Mouse (Mus musculus) testis, postnatal 14 days (tissue): Measurements from ENCODE around the gene Hist1h2ak.
"Not testable (repeated sequence)": the region's sequence is repeated elsewhere in the genome, so short reads cannot be mapped to it uniquely, and the experiment has no call there.

Source experiments
- DNase-seq: peaks from one replicate; pipeline ENCODE4 v3.0.0; 2021; ENCODE audit warnings: low spot score

Hist1h2ak gene

DNA sequence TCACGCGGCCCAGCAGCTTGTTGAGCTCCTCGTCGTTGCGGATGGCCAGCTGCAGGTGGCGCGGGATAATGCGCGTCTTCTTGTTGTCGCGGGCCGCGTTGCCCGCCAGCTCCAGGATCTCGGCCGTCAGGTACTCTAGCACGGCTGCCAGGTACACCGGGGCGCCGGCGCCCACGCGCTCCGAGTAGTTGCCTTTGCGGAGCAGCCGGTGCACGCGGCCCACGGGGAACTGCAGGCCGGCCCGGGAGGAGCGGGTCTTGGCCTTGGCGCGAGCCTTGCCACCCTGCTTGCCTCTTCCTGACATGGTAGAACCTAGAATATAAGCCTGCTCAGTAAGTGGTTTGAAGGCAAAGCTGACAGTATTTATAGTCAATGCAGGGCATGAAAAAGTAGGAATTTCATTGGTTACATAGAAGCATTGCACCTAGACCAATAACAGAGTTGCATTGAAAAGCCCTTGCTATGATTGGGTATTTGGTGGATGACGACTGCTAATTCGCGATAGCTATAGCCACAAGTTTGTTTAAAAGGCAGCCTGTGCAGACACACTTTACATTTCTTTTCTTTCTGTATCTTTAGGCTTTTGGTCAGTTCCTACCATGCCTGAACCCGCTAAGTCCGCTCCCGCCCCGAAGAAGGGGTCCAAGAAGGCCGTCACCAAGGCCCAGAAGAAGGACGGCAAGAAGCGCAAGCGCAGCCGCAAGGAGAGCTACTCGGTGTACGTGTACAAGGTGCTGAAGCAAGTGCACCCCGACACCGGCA lies at the start of gene Hist1h2ak, which contains the start of gene Hist1h2bn:
Hist1h2ak (minus strand) TSS at position 304 of the 762 bp plus-strand sequence.
Hist1h2bn (plus strand) TSS at position 600 of the 762 bp plus-strand sequence.
- peak; percentile 85 for DNase-seq

DNA sequence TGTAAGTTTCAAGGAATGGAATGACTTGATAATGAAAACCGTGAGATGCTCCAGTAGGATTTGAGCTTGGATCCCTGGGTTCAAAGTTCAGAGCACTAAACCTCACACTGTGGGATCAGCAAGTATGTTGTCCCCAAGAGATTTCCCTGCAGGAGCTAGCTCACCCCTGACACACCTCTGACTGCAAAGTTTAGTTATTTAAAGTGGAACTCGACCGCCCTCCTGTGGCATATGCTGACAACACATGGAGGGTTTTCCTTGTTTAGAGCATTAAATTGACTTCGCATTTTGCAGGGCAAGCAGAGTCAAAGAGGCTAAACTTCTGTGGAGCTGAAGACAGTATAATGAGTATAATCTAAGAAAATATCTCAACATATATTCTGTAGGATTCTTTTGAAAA lies 49.4 kb upstream of the Hist1h2ak start:
- not testable (repeated sequence) for DNase-seq

DNA sequence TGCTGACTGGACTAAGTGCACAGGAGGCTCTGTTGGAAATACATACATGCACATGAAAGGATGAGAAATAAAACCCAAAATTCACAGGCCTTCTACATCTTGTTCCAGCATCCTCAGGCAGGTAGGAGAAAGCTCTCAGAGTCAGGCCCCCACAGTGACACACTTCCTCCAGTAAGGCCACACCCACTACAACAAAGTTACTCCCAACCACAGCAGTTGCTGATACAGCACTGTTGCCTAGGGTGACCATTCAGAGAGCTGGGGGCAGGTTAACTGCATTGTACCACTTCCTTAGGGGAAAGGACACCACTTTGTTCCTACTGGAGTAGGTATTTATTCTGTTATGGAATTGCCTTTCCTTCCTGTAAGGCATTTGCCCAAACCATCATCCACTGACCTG lies 43.5 kb upstream of the Hist1h2ak start:
- DNase-seq = not testable (repeated sequence)

DNA sequence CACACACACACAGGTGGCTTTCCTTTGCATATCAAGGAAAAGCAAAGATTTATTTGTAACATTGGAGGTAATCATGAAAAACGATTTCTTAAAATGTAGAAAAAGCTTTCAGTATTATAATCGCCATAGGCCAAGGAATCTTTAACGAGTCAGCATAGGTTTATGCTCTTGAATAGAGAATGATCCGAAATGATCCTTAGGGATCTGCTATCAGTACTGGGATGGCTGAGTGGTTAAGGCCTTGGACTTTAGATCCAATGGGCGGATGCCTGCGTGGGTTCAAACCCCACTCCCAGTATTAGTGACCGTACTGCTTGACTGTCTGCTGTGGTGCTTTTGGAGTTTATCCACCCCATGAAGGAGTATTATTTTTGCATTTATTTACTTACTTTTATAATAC lies 42.0 kb upstream of the Hist1h2ak start:
- DNase-seq = no peak

DNA sequence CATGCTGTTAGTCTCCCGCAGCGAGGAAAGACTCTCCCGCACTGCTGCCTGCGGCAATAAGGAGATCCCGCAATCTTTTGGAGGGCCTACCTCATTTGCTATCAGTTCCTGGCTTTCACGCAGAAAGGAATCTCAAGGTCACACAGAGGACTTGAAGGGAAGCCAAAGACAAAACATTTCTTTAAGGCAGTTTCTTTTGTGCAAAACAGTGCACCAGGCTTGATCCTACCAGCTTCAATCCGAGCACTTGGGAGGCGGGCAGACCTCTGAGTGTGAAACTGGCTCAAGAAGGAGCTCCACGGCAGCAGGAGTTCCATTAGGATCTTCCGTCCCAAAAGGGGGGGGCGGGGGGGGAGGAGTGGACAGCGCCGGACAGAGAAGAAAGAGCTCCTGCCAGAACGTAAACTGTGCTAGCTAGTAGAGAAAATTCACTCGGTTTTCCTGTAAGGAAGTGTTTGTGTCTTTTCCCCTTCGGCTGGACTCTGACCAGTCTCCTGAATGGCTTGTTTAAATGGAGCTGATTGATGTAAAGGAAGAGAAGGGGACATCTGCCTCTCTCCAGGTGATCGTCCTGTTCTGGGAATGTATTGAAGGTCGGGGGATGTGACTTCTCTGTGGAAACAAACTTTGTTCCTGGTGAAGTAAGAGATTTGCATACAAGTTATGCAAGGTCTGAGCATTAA lies 37.1 kb upstream of the Hist1h2ak start:
- DNase-seq = no peak

DNA sequence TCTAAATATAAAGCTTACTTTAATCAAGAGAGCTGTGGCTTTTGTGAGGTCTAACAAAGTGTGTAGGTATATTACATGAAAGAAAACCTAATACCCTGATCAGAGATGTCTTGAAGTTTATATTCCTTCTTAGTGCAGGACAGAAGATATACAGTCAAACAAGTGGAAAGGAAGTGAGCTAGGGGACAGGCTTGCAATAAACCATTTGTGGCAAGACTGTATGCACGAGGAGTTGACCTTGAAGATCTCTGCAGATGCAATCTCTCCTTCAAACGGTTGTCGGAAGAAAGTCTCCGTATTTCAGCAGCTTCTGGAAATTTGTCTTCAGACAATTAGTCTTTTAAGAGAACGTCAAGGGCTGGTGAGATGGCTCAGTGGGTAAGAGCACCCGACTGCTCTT lies 36.3 kb upstream of the Hist1h2ak start:
- no peak for DNase-seq

DNA sequence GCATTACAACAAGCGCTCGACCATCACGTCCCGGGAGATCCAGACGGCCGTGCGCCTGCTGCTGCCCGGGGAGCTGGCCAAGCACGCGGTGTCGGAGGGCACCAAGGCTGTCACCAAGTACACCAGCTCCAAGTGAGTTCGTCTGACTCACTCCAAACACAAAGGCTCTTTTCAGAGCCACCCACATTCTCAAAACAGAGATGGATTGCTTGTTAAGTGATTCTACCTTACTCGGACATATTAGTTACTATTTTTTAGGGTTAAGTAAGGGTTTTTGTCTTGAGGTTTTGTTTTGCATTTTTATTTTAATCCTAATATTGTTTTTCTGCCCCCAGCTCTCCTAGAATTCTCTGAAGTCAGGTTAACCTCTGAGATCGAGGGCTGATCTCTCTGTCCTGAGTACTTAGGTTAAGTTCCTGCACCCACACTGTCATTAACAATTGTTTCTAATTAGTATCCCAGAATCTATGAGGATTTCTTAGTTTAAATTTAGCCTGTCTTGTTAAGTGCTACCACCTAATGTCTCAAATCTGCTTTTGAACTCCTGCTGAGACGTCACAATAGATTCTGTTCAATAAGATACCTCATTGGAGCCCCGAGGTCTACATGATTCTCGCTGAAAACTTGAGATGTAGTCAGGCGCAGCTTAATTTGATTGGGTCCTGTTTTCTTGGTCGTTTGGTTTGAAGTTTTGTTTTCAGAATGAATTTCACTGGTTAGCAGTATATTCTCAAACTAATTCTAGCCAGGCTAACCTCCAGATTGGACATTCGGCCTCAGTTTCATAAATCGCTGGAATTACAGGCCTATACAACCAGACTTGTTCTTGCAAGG lies 34.4 kb upstream of the Hist1h2ak start:
- peak; percentile 38 for DNase-seq

DNA sequence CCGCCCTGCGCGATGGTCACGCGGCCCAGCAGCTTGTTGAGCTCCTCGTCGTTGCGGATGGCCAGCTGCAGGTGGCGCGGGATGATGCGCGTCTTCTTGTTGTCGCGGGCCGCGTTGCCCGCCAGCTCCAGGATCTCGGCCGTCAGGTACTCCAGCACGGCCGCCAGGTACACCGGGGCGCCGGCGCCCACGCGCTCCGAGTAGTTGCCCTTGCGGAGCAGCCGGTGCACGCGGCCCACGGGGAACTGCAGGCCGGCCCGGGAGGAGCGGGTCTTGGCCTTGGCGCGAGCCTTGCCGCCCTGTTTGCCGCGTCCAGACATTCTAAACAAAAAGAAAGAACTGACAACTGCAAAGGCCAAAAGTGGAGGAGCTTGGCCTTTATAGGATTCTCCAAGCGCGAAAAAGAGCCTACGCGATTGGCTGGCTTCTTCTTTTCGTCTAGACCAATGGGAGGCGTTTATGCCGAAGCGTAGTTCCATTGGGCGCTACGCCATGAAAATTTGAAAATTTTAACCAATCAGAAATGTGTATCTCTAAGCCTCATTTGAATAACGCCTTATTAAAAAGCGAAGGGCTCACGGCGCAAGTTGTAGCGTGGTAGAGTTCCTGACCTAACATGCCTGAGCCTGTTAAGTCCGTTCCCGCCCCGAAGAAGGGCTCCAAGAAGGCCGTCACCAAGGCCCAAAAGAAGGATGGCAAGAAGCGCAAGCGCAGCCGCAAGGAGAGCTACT lies 33.4 kb upstream of the Hist1h2ak start, which contains the start of the genes Hist1h2an and Hist1h2bp:
Hist1h2an (minus strand) TSS at position 320 of the 731 bp plus-strand sequence.
Hist1h2bp (plus strand) TSS at position 563 of the 731 bp plus-strand sequence.
- peak; percentile 95 for DNase-seq

DNA sequence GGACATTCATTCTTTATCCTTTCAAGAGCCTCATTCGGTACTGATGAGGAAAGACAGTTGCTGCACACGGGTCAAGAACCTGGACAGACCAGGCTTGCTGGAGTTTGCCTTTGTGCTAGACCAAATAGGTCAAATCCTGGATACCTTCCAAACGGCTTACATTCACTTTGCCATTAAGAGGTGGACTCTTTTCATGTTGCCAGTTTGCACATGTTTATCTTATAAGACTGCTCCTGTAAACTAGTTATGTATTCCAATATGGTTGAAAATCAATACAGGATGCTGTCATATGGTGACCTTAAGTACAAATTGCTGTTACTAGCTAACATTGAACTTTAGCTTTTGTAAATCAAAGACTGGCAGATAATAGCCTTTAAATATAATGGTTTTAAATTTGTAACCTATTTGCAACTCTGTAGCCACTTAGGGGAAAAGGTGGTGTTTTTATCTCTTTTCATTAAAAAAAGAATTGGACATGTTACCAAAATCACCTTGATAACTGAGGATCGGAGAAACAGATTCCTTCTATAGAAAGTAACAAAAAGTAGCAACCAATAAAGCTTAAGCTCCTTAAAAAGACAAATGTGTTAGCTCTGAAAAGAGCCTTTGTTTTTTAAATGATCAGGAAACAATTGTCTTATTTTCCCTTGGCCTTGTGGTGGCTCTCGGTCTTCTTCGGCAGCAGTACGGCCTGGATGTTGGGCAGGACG lies 32.7 kb upstream of the Hist1h2ak start:
- peak; percentile 48 for DNase-seq

DNA sequence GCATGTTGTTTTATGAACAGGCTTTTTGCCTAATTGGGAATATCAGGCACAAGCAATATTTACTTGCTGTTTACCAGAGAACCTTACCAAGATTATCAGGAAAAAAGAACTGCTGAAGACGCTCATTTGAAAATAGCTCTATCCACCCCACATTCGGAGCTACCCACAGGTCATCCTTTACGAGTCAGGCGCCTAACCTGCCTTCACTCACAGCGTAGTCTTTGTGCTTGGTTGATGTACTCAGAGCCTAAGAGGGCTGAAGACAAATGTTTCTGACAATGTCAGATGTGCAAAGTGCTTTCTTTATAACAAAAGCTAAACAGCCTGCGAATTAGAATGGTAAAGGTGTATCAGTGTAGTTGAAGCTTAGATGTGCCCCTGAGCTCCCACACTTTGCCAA lies 30.7 kb upstream of the Hist1h2ak start:
- no peak for DNase-seq

DNA sequence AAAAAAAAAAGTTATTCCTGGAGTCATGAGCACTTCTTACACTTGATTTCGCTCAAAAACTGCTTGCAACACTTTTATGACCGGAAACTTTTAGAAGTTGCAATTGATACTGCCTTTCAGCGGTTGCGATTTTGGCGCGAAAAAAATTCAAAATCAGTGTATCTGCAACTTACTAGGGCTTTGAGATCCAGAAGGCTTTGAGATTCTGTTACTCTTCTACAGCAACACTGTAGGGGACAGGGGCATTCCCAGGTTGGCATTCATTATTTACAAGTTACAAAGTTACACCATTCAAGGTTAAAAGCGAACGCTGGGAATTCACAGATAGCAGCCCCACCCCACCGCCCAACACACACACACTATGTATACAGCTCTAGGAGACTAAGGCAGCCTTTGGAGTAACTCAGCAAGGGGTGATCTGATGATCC lies 30.1 kb upstream of the Hist1h2ak start:
- DNase-seq = peak; percentile 62

DNA sequence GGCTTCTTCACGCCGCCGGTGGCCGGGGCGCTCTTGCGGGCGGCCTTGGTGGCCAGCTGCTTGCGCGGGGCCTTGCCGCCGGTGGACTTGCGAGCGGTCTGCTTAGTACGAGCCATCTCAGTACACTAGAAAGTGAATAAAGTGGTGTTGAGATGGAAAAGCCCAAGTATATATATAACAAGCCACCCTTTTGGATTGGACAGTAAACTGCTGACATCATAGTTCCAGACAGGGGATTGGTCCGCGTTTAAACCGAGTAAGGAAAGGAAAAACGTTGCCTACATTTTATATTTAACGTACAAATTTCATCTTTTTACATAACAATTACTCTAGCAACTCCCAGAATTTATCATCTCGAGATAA lies 29.6 kb upstream of the Hist1h2ak start, which contains the start of gene Hist1h3i:
Hist1h3i (minus strand) TSS at position 116 of the 363 bp plus-strand sequence.
- DNase-seq = peak; percentile 62

DNA sequence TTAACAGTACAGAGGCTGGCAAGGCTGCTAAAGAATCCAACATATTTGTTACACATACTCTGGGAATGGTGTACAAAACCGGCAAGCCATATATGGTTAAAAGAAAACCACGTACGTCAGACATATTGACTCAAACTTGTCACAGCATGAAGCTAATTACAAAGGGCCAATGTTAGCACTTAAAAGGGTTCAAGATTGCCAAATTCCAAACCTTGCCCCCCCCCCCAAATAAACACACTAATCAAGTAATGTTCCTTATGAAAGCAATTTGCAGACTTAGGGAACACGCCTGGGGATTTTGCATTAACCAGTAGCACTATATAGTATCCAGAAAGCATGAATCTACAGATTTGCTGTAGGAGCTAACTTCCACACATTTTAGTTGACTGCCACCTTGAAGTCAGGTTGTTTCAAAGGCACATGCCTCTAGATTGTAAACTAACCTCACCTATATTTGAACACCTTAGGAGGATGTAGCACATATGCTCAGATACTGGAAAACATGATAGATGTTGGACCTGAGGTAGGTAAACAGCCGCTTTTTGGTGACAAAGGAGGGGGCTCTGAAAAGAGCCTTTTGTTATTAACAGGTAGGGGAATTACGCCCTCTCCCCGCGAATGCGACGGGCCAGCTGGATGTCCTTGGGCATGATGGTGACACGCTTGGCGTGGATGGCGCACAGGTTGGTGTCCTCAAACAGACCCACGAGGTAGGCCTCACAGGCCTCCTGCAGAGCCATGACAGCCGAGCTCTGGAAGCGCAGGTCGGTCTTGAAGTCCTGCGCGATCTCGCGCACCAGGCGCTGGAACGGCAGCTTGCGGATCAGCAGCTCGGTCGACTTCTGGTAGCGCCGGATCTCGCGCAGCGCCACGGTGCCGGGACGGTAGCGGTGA lies 29.0 kb upstream of the Hist1h2ak start:
- peak; percentile 34 for DNase-seq

DNA sequence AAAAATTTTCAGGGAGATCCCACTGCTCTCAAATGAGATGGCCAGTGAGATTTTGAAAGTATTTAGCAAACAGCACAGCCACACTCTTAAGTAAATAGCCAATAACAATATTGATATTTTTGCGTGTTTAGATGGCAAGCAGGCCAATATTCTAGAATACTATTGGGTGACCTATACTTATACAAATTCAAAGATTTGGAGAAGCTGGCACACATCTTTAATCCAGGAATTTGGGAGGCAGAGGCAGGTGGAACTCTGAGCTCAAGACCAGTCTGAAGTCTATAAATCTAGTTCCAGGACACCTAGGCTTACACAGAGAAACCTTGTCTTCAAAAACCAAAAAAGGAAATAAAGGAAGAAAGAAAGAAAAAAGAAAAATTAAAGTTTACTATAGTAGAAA lies 28.0 kb upstream of the Hist1h2ak start:
- no peak for DNase-seq

DNA sequence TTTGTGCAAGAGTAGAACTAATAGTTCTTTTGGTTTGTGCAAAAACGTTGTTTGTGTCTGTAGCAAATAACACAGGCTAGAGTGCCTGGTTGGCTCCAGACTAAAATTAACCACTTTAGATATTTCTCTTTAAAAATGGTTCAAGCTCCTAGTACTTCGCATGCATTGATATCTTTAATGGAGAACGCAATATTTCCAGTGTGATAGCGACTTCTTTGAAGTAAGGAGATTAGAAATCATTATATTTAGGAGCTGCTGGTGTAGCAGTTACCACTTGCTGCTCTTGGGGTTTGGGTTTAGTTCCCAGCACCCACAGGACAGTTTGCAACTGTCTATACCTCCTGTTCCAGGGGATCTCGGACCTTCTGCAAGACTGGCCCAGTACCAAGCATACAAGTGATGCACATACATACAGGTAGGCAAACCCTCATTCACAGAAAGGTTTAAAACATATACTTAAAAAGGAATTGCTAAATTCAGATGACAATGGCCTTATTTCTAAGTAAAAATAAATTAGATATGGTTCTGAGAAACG lies 27.5 kb upstream of the Hist1h2ak start:
- no peak for DNase-seq

DNA sequence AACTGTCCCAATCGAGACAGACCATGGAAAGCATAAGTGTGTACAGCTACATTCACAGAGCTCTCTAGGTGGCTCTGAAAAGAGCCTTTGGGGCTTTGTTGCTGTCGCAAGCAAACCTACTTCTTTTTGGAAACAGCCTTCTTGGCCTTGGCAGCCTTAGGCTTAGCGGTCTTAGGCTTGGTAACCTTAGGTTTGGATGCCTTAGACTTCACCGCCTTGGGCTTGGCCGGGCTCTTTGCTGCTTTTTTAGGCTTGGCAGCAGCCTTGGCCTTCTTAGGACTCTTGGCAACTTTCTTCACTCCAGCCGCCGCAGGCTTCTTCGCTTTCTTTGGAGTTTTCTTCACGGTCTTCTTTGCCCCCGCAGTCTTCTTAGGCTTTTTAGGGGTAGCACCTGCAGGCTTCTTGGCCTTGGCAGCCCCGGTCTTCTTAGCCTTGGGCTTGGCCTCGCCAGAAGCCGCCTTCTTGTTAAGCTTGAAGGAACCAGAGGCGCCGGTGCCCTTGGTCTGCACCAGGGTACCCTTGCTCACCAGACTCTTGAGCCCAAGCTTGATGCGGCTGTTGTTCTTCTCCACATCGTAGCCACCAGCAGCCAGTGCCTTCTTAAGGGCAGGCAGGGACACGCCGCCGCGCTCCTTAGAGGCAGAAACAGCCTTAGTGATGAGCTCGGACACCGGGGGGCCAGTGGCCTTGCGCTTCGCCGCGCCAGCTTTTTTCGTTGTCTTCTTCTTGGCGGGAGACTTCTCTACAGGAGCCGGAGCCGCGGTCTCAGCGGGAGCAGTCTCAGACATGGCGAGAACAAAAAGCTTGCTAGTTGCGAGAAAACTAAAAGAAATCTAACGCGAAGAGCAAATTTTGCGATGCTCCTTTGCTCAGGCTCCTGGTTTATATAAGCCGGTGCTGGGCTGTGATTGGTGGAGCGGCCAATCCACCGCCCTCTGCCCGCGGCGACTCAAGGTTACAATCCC lies 26.4 kb upstream of the Hist1h2ak start, which contains the start of gene Hist1h1b:
Hist1h1b (minus strand) TSS at position 859 of the 965 bp plus-strand sequence.
- peak; percentile 64 for DNase-seq

DNA sequence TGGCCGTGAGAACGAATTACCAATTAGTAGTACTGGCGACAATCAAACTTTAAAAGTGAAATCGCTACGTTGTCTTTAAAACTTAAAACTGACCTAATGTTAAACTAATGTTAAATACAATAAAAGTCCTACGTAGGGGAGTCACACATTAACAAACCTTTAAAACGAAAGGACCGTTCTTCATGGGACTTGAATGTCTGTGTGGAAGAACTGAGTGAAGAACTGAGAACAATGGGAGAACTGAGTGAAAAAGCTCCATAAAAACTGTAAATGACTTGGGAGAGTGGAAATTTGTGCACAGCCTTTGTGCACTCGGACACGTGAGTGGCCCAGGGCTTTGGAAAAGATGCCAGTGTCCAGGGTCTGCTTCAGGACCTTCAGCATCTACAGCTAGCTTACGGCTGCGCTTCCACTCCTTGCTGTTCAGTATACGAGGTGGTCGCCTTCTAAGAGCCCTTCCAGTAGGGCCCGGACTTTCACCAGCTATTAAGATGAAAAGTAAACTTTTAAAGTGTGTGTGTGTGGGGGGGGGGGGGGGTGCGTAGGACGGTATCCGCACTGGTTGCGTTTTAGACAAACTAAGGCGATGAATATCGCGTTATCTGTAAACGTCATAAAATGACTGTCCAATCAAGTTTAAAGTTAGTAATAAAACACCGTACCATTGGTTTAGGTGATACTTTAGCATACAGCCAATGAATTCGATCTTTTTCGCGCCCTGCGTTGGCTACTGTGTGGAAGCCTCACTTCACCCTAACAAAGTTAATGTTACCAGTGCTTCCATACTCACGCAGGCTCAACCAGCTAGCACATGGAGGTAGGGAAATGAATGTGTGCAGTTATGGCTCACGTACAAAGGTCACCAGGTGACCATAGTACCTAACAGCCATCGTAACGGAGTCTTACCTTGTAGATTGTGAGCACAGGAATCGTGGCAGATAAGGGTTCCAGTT lies 25.5 kb upstream of the Hist1h2ak start:
- DNase-seq = peak; percentile 68
